Mouse (Mus musculus): Measurements from ENCODE around the gene Car10. TPM values are rescaled to one million over a fixed set of nuclear protein-coding genes. Genes with fewer than 3 reads are reported as not detected.
"Not testable (repeated sequence)": the region's sequence is repeated elsewhere in the genome, so short reads cannot be mapped to it uniquely, and the experiment has no call there.

Car10 gene
- polyA plus RNA-seq, 1 experiment from 2014 or later = 0.06 TPM

DNA sequence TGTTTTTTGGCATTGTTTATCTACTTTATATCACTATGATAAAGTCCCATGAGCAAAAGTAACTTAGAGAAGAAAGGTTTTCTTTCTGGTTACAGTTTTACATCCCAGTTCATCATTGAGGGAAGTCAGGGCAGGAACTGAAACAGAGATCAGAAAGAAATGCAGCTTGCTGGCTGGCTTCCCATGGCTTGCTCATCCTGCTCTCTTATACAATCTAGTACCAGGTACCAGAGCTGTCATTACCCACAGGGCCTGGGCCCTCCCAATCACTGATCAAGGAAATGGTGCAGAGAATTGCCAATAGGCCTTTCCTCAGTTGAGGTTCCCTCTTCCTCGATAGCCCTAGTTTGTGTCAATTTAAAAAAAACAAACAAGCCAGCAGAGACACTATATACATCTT, 195.8 kb downstream of the Car10 start:
- H3K36me3 ChIP-seq = no peaks in the 10 kb centered on the region
- no peaks in the 10 kb centered on the region for H3K4me1 ChIP-seq (replicated peaks)
- H3K9me3 ChIP-seq (replicated peaks) = no peaks in the 10 kb centered on the region
- WGBS = 69% methylated on average over 1 of the region's 1 CpGs
- H3K9ac ChIP-seq = no peak overlapping the region
- H3K27me3 ChIP-seq (replicated peaks) = no peaks in the 10 kb centered on the region
- no peak for ATAC-seq (ENCODE audit: insufficient number of reproducible peaks, low FRiP score)
- no peak overlapping the region for H3K27ac ChIP-seq (ENCODE audit: poor library complexity, severe bottlenecking)
- H3K4me3 ChIP-seq = no peak overlapping the region
- H3K4me2 ChIP-seq = no peak overlapping the region

DNA sequence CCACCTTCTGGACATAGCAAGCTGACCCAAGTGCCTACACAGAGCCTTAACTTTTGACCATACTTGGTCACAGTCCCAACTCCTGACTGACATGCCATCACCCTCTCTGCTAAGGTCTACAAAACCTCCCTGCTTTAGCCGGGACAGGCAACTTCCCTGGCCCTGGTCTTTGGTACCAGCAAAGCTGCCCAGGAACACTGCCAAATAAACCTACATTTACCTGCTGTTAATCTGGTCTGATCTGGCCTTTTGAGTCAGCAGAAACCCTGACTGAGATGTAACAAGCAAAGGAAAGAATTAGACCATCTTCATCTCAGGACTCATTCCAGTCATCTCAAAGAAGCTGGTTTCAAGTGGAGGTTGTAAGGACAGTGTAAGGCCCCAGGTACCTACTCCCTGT, 212.2 kb downstream of the Car10 start:
- H3K27me3 ChIP-seq (replicated peaks) = no peaks in the 10 kb centered on the region
- H3K9ac ChIP-seq = no peak overlapping the region
- 77% methylated on average over 1 of the region's 1 CpGs for WGBS
- H3K4me3 ChIP-seq = no peak overlapping the region
- ATAC-seq (ENCODE audit: insufficient number of reproducible peaks, low FRiP score) = no peak
- no peaks in the 10 kb centered on the region for H3K36me3 ChIP-seq
- no peak overlapping the region for H3K4me2 ChIP-seq
- H3K27ac ChIP-seq (ENCODE audit: poor library complexity, severe bottlenecking) = no peak overlapping the region
- H3K4me1 ChIP-seq (replicated peaks) = no peaks in the 10 kb centered on the region
- H3K9me3 ChIP-seq (replicated peaks) = no peaks in the 10 kb centered on the region

- Histone ChIP-seq H3K9me3 (replicated peaks) (0 out of 2 replicates have a peak, but pooled peaks cover 3% of the 10 kb centered on the region), H3K4me3 (no peak overlapping the region), H3K27ac (ENCODE audit: poor library complexity, severe bottlenecking) (no peak overlapping the region), H3K9ac (no peak overlapping the region), H3K27me3 (replicated peaks) (no peaks in the 10 kb centered on the region), H3K4me2 (no peak overlapping the region), H3K4me1 (replicated peaks) (no peaks in the 10 kb centered on the region), H3K36me3 (no peaks in the 10 kb centered on the region)
- WGBS = 76% methylated on average over 3 of the region's 3 CpGs
- no peak for ATAC-seq (ENCODE audit: insufficient number of reproducible peaks, low FRiP score)
These were observed 239.9 kb downstream of the Car10 start for GRCm38 (mm10) chr11:93337756-93338155.

GRCm38 (mm10) chr11:93343961-93344360, 246.1 kb downstream of the Car10 start:
- H3K9ac ChIP-seq = no peak overlapping the region
- H3K27ac ChIP-seq (ENCODE audit: poor library complexity, severe bottlenecking) = no peak overlapping the region
- WGBS = 75% methylated on average over 3 of the region's 3 CpGs
- no peaks in the 10 kb centered on the region for H3K36me3 ChIP-seq
- H3K27me3 ChIP-seq (replicated peaks) = no peaks in the 10 kb centered on the region
- ATAC-seq (ENCODE audit: insufficient number of reproducible peaks, low FRiP score) = no peak
- H3K4me3 ChIP-seq = no peak overlapping the region
- no peak overlapping the region for H3K4me2 ChIP-seq
- no peaks in the 10 kb centered on the region for H3K9me3 ChIP-seq (replicated peaks)
- H3K4me1 ChIP-seq (replicated peaks) = no peaks in the 10 kb centered on the region

DNA sequence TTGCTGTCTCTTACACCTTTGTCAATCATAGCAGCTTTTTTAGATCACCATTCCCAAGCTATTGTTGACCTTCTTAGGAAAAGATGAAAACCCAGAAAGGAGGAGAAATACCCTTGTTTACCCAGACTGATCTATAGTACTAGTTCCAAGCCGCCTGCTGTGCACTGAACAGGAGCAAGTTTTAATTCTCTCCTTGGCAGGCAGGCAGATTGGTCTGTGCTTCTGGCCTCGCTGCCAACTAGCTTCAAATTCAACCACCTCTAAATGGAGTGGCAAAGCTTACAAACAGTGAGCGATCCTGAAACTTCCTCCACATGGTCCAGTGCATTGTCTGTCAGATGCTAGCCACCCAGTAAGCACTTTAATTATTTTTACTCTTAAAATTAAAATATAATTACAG, 247.0 kb downstream of the Car10 start:
- Histone ChIP-seq H3K4me3 (no peak overlapping the region), H3K27me3 (replicated peaks) (no peaks in the 10 kb centered on the region), H3K36me3 (no peaks in the 10 kb centered on the region), H3K4me2 (no peak overlapping the region), H3K27ac (ENCODE audit: poor library complexity, severe bottlenecking) (no peak overlapping the region), H3K4me1 (replicated peaks) (no peaks in the 10 kb centered on the region), H3K9ac (no peak overlapping the region), H3K9me3 (replicated peaks) (no peaks in the 10 kb centered on the region)
- WGBS = 60% methylated on average over 3 of the region's 3 CpGs
- ATAC-seq (ENCODE audit: insufficient number of reproducible peaks, low FRiP score) = no peak

- no peak overlapping the region for H3K27ac ChIP-seq (ENCODE audit: poor library complexity, severe bottlenecking)
- H3K4me3 ChIP-seq = no peak overlapping the region
- 57% methylated on average over 2 of the region's 2 CpGs for WGBS
- ATAC-seq (ENCODE audit: insufficient number of reproducible peaks, low FRiP score) = no peak
- no peaks in the 10 kb centered on the region for H3K36me3 ChIP-seq
- H3K9ac ChIP-seq = no peak overlapping the region
- H3K4me2 ChIP-seq = no peak overlapping the region
- no peaks in the 10 kb centered on the region for H3K27me3 ChIP-seq (replicated peaks)
- no peaks in the 10 kb centered on the region for H3K9me3 ChIP-seq (replicated peaks)
- no peaks in the 10 kb centered on the region for H3K4me1 ChIP-seq (replicated peaks)
These were observed 263.7 kb downstream of the Car10 start for GRCm38 (mm10) chr11:93361576-93361975.

GRCm38 (mm10) chr11:93364171-93364570, 266.3 kb downstream of the Car10 start:
- Histone ChIP-seq H3K36me3 (no peaks in the 10 kb centered on the region), H3K9ac (no peak overlapping the region), H3K4me2 (no peak overlapping the region), H3K4me3 (no peak overlapping the region), H3K4me1 (replicated peaks) (no peaks in the 10 kb centered on the region), H3K27me3 (replicated peaks) (no peaks in the 10 kb centered on the region), H3K27ac (ENCODE audit: poor library complexity, severe bottlenecking) (no peak overlapping the region), H3K9me3 (replicated peaks) (no peaks in the 10 kb centered on the region)
- no peak for ATAC-seq (ENCODE audit: insufficient number of reproducible peaks, low FRiP score)

GRCm38 (mm10) chr11:93367244-93367643, 269.4 kb downstream of the Car10 start:
- H3K9me3 ChIP-seq (replicated peaks) = no peaks in the 10 kb centered on the region
- no peak for ATAC-seq (ENCODE audit: insufficient number of reproducible peaks, low FRiP score)
- no peaks in the 10 kb centered on the region for H3K36me3 ChIP-seq
- no peaks in the 10 kb centered on the region for H3K27me3 ChIP-seq (replicated peaks)
- H3K27ac ChIP-seq (ENCODE audit: poor library complexity, severe bottlenecking) = no peak overlapping the region
- no peak overlapping the region for H3K9ac ChIP-seq
- 57% methylated on average over 4 of the region's 4 CpGs for WGBS
- H3K4me2 ChIP-seq = no peak overlapping the region
- H3K4me3 ChIP-seq = no peak overlapping the region
- H3K4me1 ChIP-seq (replicated peaks) = no peaks in the 10 kb centered on the region

DNA sequence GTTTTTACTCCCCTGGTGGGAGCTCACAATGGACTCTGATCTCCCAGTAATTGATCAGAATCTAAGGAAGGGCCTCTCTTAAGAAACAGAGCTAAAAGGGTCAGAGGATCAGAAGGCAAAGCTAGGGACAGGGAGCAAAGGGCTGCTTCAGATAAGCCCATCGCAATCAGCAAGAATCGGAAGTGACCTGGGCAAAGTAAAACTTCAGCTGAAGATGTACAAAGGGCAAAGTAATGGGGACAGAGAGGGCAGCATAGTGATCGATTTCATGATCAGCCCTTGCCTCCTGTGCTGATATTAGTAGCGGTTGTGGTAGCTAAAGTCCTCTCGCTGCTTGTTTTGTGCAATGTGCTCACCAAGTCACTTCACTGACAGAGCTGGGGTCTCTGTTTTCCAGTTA, 269.9 kb downstream of the Car10 start:
- no peak overlapping the region for H3K27ac ChIP-seq (ENCODE audit: poor library complexity, severe bottlenecking)
- H3K4me3 ChIP-seq = no peak overlapping the region
- no peaks in the 10 kb centered on the region for H3K4me1 ChIP-seq (replicated peaks)
- 70% methylated on average over 5 of the region's 5 CpGs for WGBS
- ATAC-seq (ENCODE audit: insufficient number of reproducible peaks, low FRiP score) = no peak
- H3K9ac ChIP-seq = no peak overlapping the region
- H3K4me2 ChIP-seq = no peak overlapping the region
- no peaks in the 10 kb centered on the region for H3K9me3 ChIP-seq (replicated peaks)
- no peaks in the 10 kb centered on the region for H3K27me3 ChIP-seq (replicated peaks)
- no peaks in the 10 kb centered on the region for H3K36me3 ChIP-seq

- Histone ChIP-seq H3K4me1 (replicated peaks) (no peaks in the 10 kb centered on the region), H3K27me3 (replicated peaks) (no peaks in the 10 kb centered on the region), H3K4me2 (no peak overlapping the region), H3K9ac (no peak overlapping the region), H3K9me3 (replicated peaks) (no peaks in the 10 kb centered on the region), H3K27ac (ENCODE audit: poor library complexity, severe bottlenecking) (no peak overlapping the region), H3K36me3 (no peaks in the 10 kb centered on the region), H3K4me3 (no peak overlapping the region)
- 69% methylated on average over 4 of the region's 4 CpGs for WGBS
- no peak for ATAC-seq (ENCODE audit: insufficient number of reproducible peaks, low FRiP score)
These were observed 276.0 kb downstream of the Car10 start for GRCm38 (mm10) chr11:93373697-93374354.

GRCm38 (mm10) chr11:93391159-93391558, 293.3 kb downstream of the Car10 start:
- no peaks in the 10 kb centered on the region for H3K36me3 ChIP-seq
- no peak overlapping the region for H3K9ac ChIP-seq
- H3K27ac ChIP-seq (ENCODE audit: poor library complexity, severe bottlenecking) = no peak overlapping the region
- no peaks in the 10 kb centered on the region; the same call in 1 of the 2 replicates for H3K9me3 ChIP-seq (replicated peaks)
- 62% methylated on average over 4 of the region's 4 CpGs for WGBS
- no peaks in the 10 kb centered on the region for H3K4me1 ChIP-seq (replicated peaks)
- H3K4me3 ChIP-seq = no peak overlapping the region
- H3K27me3 ChIP-seq (replicated peaks) = no peaks in the 10 kb centered on the region
- H3K4me2 ChIP-seq = no peak overlapping the region
- no peak for ATAC-seq (ENCODE audit: insufficient number of reproducible peaks, low FRiP score)

DNA sequence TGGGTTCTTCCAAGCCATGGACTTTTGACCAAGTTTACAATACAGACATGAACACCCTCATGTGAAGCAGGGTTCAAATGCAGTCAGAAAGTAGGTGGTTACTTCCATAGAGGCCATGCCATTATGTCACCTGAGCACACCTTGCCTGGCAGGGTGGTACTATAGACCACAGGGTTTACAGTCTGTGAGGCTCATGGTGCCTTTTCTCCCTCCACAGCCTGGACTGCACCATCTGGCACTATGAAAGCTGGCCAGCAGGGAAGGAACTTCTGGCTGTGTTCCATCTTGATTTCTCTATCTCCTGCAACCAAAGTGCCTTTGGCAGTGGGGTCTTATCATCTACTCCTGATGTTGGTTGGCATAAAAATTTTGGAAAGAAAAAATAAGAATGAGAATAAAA, 295.5 kb downstream of the Car10 start:
- not testable (repeated sequence) for H3K27ac ChIP-seq (ENCODE audit: poor library complexity, severe bottlenecking); ATAC-seq (ENCODE audit: insufficient number of reproducible peaks, low FRiP score); H3K4me3 ChIP-seq; H3K9me3 ChIP-seq (replicated peaks); H3K9ac ChIP-seq; H3K36me3 ChIP-seq; H3K27me3 ChIP-seq (replicated peaks); H3K4me2 ChIP-seq; H3K4me1 ChIP-seq (replicated peaks)

Measured in heart, embryonic 12.5 days (tissue).